Mouse (Mus musculus) bone marrow macrophage, adult 2 months (primary cell): ENCODE data around the gene Syn3. TPM values are rescaled to one million over a fixed set of nuclear protein-coding genes. Genes with fewer than 3 reads are reported as not detected.
"Not testable (repeated sequence)": the region's sequence is repeated elsewhere in the genome, so short reads cannot be mapped to it uniquely, and the experiment has no call there.

Experiments used
- H3K27ac ChIP-seq: 2 replicates; pipeline ENCODE4 v1.5.1; 2012; ENCODE audit warnings: low read depth, low read length; ENCODE audit not compliant: insufficient read depth
- H3K4me1 ChIP-seq: 2 replicates; pipeline ENCODE4 v1.6.1; 2012; ENCODE audit warnings: low read length; ENCODE audit not compliant: control insufficient read depth, insufficient read depth
- H3K4me3 ChIP-seq: 2 replicates; pipeline ENCODE4 v1.5.1; 2012; ENCODE audit warnings: mild to moderate bottlenecking, low read length, moderate library complexity; ENCODE audit not compliant: insufficient read depth
- CTCF ChIP-seq: IDR thresholded peaks from 2 replicates; pipeline ENCODE4 v1.5.1; 2012; ENCODE audit warnings: low read depth, mild to moderate bottlenecking, low read length, moderate library complexity
- POLR2A ChIP-seq: IDR thresholded peaks from 2 replicates; pipeline ENCODE4 v1.6.1; 2012; ENCODE audit warnings: mild to moderate bottlenecking, low read depth, low read length, borderline replicate concordance
- polyA plus RNA-seq: library from polyadenylated mRNA; stranded (reverse); fragments of >200 nt; gene quantifications from 2 replicates; pipeline ENCODE4 v1.2.4, GENCODE M21; 2012; ENCODE audit not compliant: missing spikeins, insufficient read depth, insufficient read length

Gene Syn3
- polyA plus RNA-seq, 1 experiment: not detected

DNA sequence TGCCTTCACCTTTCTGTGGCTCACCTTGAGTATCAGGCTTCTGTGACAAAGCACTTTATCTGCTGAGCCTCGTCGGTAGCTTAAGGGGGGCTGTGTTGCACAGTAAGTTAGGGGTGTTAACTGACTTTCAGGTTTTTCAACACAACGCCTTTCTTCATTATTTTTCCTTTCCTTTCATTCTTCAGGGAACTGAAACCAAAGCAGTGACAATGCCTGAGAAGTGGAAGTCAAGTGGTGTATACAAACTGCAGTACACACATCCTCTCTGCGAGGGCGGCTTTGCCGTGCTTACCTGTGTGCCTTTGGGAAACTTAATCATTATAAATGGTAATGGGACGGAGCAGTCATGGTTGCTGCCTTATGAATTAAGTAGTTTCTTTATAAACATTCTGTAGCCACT is 468.0 kb downstream of the Syn3 start:
- H3K4me3 ChIP-seq: no peak overlapping the region
- H3K4me1 ChIP-seq: no peaks in the 10 kb centered on the region
- no peak for TF ChIP-seq POLR2A
- TF ChIP-seq CTCF: no peak

GRCm38 (mm10) chr10:86026807-86027206 is 471.9 kb downstream of the Syn3 start:
- H3K4me3 ChIP-seq, H3K27ac ChIP-seq, H3K4me1 ChIP-seq: not testable (repeated sequence)

More for the DNA sequence above, 468.0 kb downstream of the Syn3 start:
- H3K27ac ChIP-seq: no peak overlapping the region

DNA sequence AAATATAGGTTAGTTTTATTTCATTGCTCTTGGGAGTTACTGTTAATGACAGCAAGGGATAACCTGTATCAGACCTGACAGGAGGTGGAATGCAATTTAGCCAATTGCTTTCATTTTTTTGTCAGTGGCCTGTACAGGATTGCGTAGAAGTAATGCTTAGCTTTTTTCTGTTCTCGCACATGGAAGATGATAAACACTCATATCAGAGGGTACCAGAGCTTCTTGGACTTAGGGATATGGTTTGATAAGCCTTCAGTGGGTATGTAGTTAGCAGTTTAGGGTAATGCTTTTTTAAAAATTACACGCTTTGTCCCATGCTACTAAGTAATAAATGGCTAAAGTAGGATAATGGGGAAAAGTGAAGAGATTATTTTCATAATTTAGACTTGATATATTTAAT is 472.3 kb downstream of the Syn3 start:
- TF ChIP-seq CTCF (no peak), POLR2A (no peak)
- peaks cover 3% of the 10 kb centered on the region; the same call in 1 of the 2 replicates for H3K4me1 ChIP-seq
- H3K4me3 ChIP-seq: no peak overlapping the region
- no peak overlapping the region for H3K27ac ChIP-seq

GRCm38 (mm10) chr10:86025906-86026305 is 472.8 kb downstream of the Syn3 start:
- H3K4me1 ChIP-seq: peaks cover 3% of the 10 kb centered on the region; the same call in 1 of the 2 replicates
- H3K4me3 ChIP-seq: no peak overlapping the region
- no peak overlapping the region for H3K27ac ChIP-seq
- TF ChIP-seq POLR2A (no peak), CTCF (no peak)

GRCm38 (mm10) chr10:86023149-86023548 is 475.5 kb downstream of the Syn3 start:
- Histone ChIP-seq H3K27ac (no peak overlapping the region), H3K4me3 (no peak overlapping the region), H3K4me1 (peaks cover 3% of the 10 kb centered on the region; the same call in 1 of the 2 replicates)
- TF ChIP-seq POLR2A: no peak
- TF ChIP-seq CTCF: no peak

GRCm38 (mm10) chr10:86022474-86022816 is 476.3 kb downstream of the Syn3 start:
- H3K4me1 ChIP-seq: peaks cover 3% of the 10 kb centered on the region; the same call in 1 of the 2 replicates
- H3K27ac ChIP-seq: peak overlapping the region; percentile 57
- TF ChIP-seq CTCF (no peak), POLR2A (no peak)
- H3K4me3 ChIP-seq: peak overlapping the region; percentile 76

DNA sequence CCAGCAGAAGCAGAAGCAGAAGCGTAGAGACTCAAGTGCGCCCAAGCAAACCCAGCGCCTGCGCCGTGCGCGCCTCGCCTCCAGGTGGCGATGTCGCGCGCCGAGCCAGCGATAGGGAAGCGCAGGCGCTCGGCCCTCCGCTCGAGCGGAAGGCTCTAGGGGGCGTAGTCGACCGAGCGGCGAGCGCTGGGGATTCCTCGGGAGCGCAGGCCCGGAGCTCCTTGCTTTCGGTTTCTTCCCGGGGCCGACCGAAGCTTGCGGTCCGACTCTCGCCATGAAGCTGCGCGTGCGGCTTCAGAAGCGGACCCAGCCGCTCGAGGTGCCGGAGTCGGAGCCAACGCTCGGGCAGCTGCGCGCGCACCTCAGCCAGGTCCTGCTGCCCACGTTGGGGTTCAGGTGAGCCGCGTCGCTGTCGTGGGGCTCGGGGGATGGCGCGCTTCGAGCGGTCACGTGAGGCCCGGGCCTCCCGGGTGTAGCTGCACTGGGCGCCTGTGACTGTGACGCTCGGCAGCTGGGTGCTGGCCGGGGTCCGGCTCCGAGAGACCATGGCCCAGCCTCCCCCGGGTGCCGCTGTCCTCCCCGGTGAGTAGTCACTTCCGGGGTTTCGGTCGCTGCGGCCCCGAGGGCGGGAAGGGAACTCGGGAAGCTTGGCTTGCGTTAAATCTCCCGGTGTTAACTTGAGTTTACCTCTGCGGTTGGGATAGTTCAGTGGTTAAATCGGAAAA is 476.8 kb downstream of the Syn3 start, which contains the start of gene Fbxo7:
Gene Fbxo7 (plus strand): TSS at position 224 of the 725 bp plus-strand sequence.
- Histone ChIP-seq H3K4me3 (peak within 1 kb of the TSS; percentile 76), H3K27ac (peak within 1 kb of the TSS; percentile 57), H3K4me1 (peaks cover 3% of the 10 kb centered on the region; the same call in 1 of the 2 replicates)
- no peak for TF ChIP-seq POLR2A
- TF ChIP-seq CTCF: peak; percentile 57; the same call in 1 of the 2 replicates

DNA sequence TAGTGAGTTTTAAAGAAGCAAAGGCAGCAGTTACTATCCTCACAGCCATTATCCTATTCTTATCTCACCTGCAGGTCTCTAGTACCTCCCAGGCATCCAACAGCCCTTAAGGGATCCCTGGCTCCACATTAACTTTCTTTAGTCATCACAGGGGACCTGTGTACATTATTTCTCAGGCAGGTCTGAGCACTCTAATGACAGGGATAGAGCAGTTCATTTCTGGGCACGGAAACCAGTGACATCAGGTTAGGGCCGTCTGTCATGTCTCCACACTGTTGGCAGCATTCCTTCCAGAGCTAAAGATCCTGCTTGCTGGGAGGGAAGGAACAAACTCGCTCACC is 477.3 kb downstream of the Syn3 start:
- Histone ChIP-seq H3K4me3 (peak overlapping the region; percentile 27; the same call in 1 of the 2 replicates), H3K27ac (no peak overlapping the region), H3K4me1 (peaks cover 3% of the 10 kb centered on the region; the same call in 1 of the 2 replicates)
- TF ChIP-seq POLR2A (no peak), CTCF (no peak)

DNA sequence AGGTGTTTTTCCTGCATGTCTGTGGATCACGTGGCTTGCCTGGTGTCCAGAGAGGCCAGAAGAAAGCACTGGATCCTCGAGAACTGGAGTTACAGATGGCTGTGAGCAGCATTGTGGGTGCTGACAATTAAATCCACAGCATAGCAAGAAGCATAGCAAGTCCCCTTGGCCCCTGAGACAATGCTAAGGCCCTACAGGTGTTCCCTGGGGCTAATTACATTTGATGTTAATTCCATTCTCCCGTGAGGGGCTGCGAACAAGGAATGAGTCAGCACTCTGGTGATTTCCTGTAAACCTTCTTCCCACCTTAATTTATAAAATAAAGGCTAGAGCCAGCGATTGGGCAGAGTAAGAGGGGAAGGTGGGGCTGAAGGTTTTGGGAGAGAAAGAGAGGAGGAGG is 479.9 kb downstream of the Syn3 start:
- Histone ChIP-seq H3K4me1 (peaks cover 3% of the 10 kb centered on the region; the same call in 1 of the 2 replicates), H3K4me3 (no peak overlapping the region), H3K27ac (no peak overlapping the region)
- TF ChIP-seq CTCF: no peak
- no peak for TF ChIP-seq POLR2A

DNA sequence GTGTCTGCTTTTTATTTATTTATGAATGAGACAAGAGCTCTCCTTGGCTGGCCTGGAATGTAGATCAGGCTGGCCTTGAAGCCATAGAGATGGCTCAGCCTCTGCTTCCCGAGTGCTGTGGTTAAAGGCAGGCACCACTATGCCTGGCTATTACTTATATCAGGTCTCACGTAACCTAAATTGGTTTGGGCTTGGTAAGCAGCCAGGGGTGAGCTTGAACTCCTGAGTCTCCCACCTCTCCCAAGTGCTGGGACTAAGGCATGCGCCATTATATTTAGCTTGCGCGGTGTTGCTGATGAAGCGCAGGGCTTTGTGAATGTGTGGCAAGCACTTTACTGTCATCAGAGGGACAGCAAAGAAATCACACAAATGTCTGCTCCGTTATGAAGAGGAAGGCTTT is 480.9 kb downstream of the Syn3 start:
- H3K4me1 ChIP-seq: peaks cover under 1% of the 10 kb centered on the region; the same call in 1 of the 2 replicates
- no peak overlapping the region for H3K4me3 ChIP-seq
- no peak overlapping the region for H3K27ac ChIP-seq
- TF ChIP-seq POLR2A: no peak
- TF ChIP-seq CTCF: no peak

GRCm38 (mm10) chr10:86011781-86012180 is 486.9 kb downstream of the Syn3 start, which contains the start of gene Bpifc:
Gene Bpifc, minus strand, starts transcription at chr10:86011895.
- Histone ChIP-seq H3K4me3 (no peak within 1 kb of the TSS), H3K4me1 (0 out of 2 replicates have a peak, but pooled peaks cover 3% of the 10 kb centered on the region), H3K27ac (no peak within 1 kb of the TSS)
- TF ChIP-seq CTCF (no peak), POLR2A (no peak)
